Mouse (Mus musculus): ENCODE data around the gene Eif4g1. TPM values are rescaled to one million over a fixed set of nuclear protein-coding genes. Genes with fewer than 3 reads are reported as not detected.

Eif4g1 gene
- polyA plus RNA-seq, 1 experiment from 2014 or later, result 133 TPM

- H3K27me3 ChIP-seq (ENCODE audit: control insufficient read depth, insufficient read depth, low read length), result 0 out of 2 replicates have a peak, but pooled peaks cover 3% of the 10 kb centered on the region
- H3K9ac ChIP-seq (ENCODE audit: low read depth, low read length), result no peak overlapping the region
- H3K4me3 ChIP-seq (ENCODE audit: low read depth, low read length), result no peak overlapping the region
- H3K4me2 ChIP-seq, result no peak overlapping the region
- H3K4me1 ChIP-seq (ENCODE audit: control insufficient read depth, insufficient read depth, low read length), result peaks cover 5% of the 10 kb centered on the region; the same call in 1 of the 2 replicates
- whole genome bisulfite sequencing (ENCODE audit: insufficient replicate concordance), result 37% methylated on average over 4 of the region's 4 CpGs
- H3K9me3 ChIP-seq (replicated peaks; ENCODE audit: control insufficient read depth, low read length), result no peaks in the 10 kb centered on the region
- H3K36me3 ChIP-seq (ENCODE audit: control insufficient read depth, insufficient read depth, low read length), result peaks cover 11% of the 10 kb centered on the region; the same call in 1 of the 2 replicates
- ATAC-seq (replicated peaks; ENCODE audit: insufficient number of reproducible peaks, low FRiP score, low TSS enrichment), result no peak
- H3K27ac ChIP-seq (ENCODE audit: low read depth, low read length), result no peak overlapping the region
These were observed 55.1 kb downstream of the Eif4g1 start for GRCm38 (mm10) chr16:20723247-20723646.

DNA sequence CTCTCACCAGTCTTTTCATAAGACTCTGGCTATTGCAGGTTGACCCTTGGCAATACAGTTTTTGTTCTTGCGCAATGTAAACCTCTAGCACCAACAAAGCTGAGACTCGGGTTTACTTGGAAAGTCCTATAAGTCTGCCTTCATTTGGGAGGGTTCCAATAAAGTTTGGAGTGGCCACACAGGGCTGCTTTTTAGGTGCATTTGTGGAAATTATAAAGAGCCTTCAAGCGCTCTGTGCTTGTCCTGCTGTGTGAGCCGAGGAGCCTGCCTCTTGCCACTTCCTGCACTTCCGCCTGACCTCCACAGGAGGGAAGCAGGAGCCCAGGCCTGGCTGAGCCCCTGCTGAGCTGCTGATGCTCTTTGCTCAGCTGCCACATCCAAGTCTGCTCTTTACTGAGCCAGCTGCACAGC lies 56.2 kb downstream of the Eif4g1 start:
- no peak overlapping the region for H3K9ac ChIP-seq (ENCODE audit: low read depth, low read length)
- H3K4me3 ChIP-seq (ENCODE audit: low read depth, low read length), result no peak overlapping the region
- ATAC-seq (replicated peaks; ENCODE audit: insufficient number of reproducible peaks, low FRiP score, low TSS enrichment), result 0 out of 2 replicates have a peak, but pooled peaks have one; percentile 27
- 0 out of 2 replicates have a peak, but pooled peaks cover 3% of the 10 kb centered on the region for H3K27me3 ChIP-seq (ENCODE audit: control insufficient read depth, insufficient read depth, low read length)
- H3K9me3 ChIP-seq (replicated peaks; ENCODE audit: control insufficient read depth, low read length), result no peaks in the 10 kb centered on the region
- H3K27ac ChIP-seq (ENCODE audit: low read depth, low read length), result no peak overlapping the region
- H3K4me2 ChIP-seq, result no peak overlapping the region
- H3K36me3 ChIP-seq (ENCODE audit: control insufficient read depth, insufficient read depth, low read length), result peaks cover 11% of the 10 kb centered on the region; the same call in 1 of the 2 replicates
- no peaks in the 10 kb centered on the region for H3K4me1 ChIP-seq (ENCODE audit: control insufficient read depth, insufficient read depth, low read length)
- 27% methylated on average over 5 of the region's 5 CpGs for WGBS (ENCODE audit: insufficient replicate concordance)

GRCm38 (mm10) chr16:20725321-20725720 lies 57.2 kb downstream of the Eif4g1 start:
- Histone ChIP-seq H3K36me3 (ENCODE audit: control insufficient read depth, insufficient read depth, low read length) (peaks cover 10% of the 10 kb centered on the region; the same call in 1 of the 2 replicates), H3K9me3 (replicated peaks; ENCODE audit: control insufficient read depth, low read length) (no peaks in the 10 kb centered on the region), H3K4me3 (ENCODE audit: low read depth, low read length) (no peak overlapping the region), H3K9ac (ENCODE audit: low read depth, low read length) (no peak overlapping the region), H3K4me1 (ENCODE audit: control insufficient read depth, insufficient read depth, low read length) (no peaks in the 10 kb centered on the region), H3K27me3 (ENCODE audit: control insufficient read depth, insufficient read depth, low read length) (0 out of 2 replicates have a peak, but pooled peaks cover 3% of the 10 kb centered on the region), H3K27ac (ENCODE audit: low read depth, low read length) (no peak overlapping the region), H3K4me2 (no peak overlapping the region)
- no peak for ATAC-seq (replicated peaks; ENCODE audit: insufficient number of reproducible peaks, low FRiP score, low TSS enrichment)
- 65% methylated on average over 7 of the region's 7 CpGs for WGBS (ENCODE audit: insufficient replicate concordance)

- Histone ChIP-seq H3K4me3 (ENCODE audit: low read depth, low read length) (no peak overlapping the region), H3K4me1 (ENCODE audit: control insufficient read depth, insufficient read depth, low read length) (no peaks in the 10 kb centered on the region), H3K36me3 (ENCODE audit: control insufficient read depth, insufficient read depth, low read length) (peaks cover 7% of the 10 kb centered on the region; the same call in 1 of the 2 replicates), H3K27ac (ENCODE audit: low read depth, low read length) (no peak overlapping the region), H3K27me3 (ENCODE audit: control insufficient read depth, insufficient read depth, low read length) (0 out of 2 replicates have a peak, but pooled peaks cover 3% of the 10 kb centered on the region), H3K4me2 (no peak overlapping the region), H3K9me3 (replicated peaks; ENCODE audit: control insufficient read depth, low read length) (no peaks in the 10 kb centered on the region), H3K9ac (ENCODE audit: low read depth, low read length) (no peak overlapping the region)
- 83% methylated on average over 4 of the region's 4 CpGs for WGBS (ENCODE audit: insufficient replicate concordance)
- ATAC-seq (replicated peaks; ENCODE audit: insufficient number of reproducible peaks, low FRiP score, low TSS enrichment), result no peak
These were observed 57.6 kb downstream of the Eif4g1 start for GRCm38 (mm10) chr16:20725750-20726149.

- ATAC-seq (replicated peaks; ENCODE audit: insufficient number of reproducible peaks, low FRiP score, low TSS enrichment), result no peak
- 45% methylated on average over 1 of the region's 1 CpGs for WGBS (ENCODE audit: insufficient replicate concordance)
- Histone ChIP-seq H3K36me3 (ENCODE audit: control insufficient read depth, insufficient read depth, low read length) (peaks cover 6% of the 10 kb centered on the region; the same call in 1 of the 2 replicates), H3K4me2 (no peak overlapping the region), H3K27me3 (ENCODE audit: control insufficient read depth, insufficient read depth, low read length) (peaks cover 3% of the 10 kb centered on the region; the same call in 1 of the 2 replicates), H3K27ac (ENCODE audit: low read depth, low read length) (no peak overlapping the region), H3K4me3 (ENCODE audit: low read depth, low read length) (no peak overlapping the region), H3K4me1 (ENCODE audit: control insufficient read depth, insufficient read depth, low read length) (no peaks in the 10 kb centered on the region), H3K9me3 (replicated peaks; ENCODE audit: control insufficient read depth, low read length) (no peaks in the 10 kb centered on the region), H3K9ac (ENCODE audit: low read depth, low read length) (no peak overlapping the region)
These were observed 58.3 kb downstream of the Eif4g1 start for GRCm38 (mm10) chr16:20726384-20726783.

- Histone ChIP-seq H3K4me3 (ENCODE audit: low read depth, low read length) (no peak overlapping the region), H3K27ac (ENCODE audit: low read depth, low read length) (no peak overlapping the region), H3K4me1 (ENCODE audit: control insufficient read depth, insufficient read depth, low read length) (peaks cover 6% of the 10 kb centered on the region; the same call in 1 of the 2 replicates), H3K36me3 (ENCODE audit: control insufficient read depth, insufficient read depth, low read length) (no peaks in the 10 kb centered on the region), H3K9me3 (replicated peaks; ENCODE audit: control insufficient read depth, low read length) (no peaks in the 10 kb centered on the region), H3K9ac (ENCODE audit: low read depth, low read length) (no peak overlapping the region), H3K4me2 (no peak overlapping the region), H3K27me3 (ENCODE audit: control insufficient read depth, insufficient read depth, low read length) (peaks cover 35% of the 10 kb centered on the region)
- no peak for ATAC-seq (replicated peaks; ENCODE audit: insufficient number of reproducible peaks, low FRiP score, low TSS enrichment)
- 31% methylated on average over 5 of the region's 5 CpGs for WGBS (ENCODE audit: insufficient replicate concordance)
These were observed 62.2 kb downstream of the Eif4g1 start for GRCm38 (mm10) chr16:20730293-20730711.

DNA sequence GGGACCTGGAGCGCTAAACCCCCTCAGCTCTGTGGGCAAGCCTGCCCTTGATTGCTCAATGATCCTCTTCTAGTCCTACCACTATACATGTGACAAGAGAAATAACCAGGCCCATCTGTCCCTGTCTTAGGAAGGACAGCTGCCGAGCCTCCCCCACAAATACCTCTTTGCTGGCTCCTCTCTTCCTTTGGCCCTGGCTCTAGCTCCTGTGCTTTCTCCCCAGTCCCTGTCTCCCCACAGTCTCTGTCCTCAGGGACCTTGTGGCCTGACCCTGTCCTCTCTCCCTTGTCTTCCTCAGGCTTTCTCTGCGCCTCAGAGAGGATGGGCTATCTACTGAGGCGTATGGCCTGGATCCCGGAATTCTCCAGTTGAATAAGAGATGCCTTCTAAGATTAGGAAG lies 63.6 kb downstream of the Eif4g1 start:
- Histone ChIP-seq H3K4me2 (no peak overlapping the region), H3K27me3 (ENCODE audit: control insufficient read depth, insufficient read depth, low read length) (peaks cover 44% of the 10 kb centered on the region)
- 64% methylated on average over 5 of the region's 5 CpGs for WGBS (ENCODE audit: insufficient replicate concordance)

GRCm38 (mm10) chr16:20732251-20732924 lies 64.3 kb downstream of the Eif4g1 start:
- peak overlapping the region; percentile 63 for H3K4me3 ChIP-seq (ENCODE audit: low read depth, low read length)
- no peaks in the 10 kb centered on the region for H3K36me3 ChIP-seq (ENCODE audit: control insufficient read depth, insufficient read depth, low read length)
- under 1% methylated on average over 27 of the region's 30 CpGs for WGBS (ENCODE audit: insufficient replicate concordance)
- peak; percentile 20; the same call in 1 of the 2 replicates for ATAC-seq (replicated peaks; ENCODE audit: insufficient number of reproducible peaks, low FRiP score, low TSS enrichment)
- H3K9me3 ChIP-seq (replicated peaks; ENCODE audit: control insufficient read depth, low read length), result no peaks in the 10 kb centered on the region
- H3K4me1 ChIP-seq (ENCODE audit: control insufficient read depth, insufficient read depth, low read length), result peaks cover 6% of the 10 kb centered on the region; the same call in 1 of the 2 replicates
- H3K4me2 ChIP-seq, result peak overlapping the region; percentile 99
- peaks cover 48% of the 10 kb centered on the region for H3K27me3 ChIP-seq (ENCODE audit: control insufficient read depth, insufficient read depth, low read length)
- peak overlapping the region; percentile 75 for H3K9ac ChIP-seq (ENCODE audit: low read depth, low read length)
- no peak overlapping the region for H3K27ac ChIP-seq (ENCODE audit: low read depth, low read length)

More for the DNA sequence above, 63.6 kb downstream of the Eif4g1 start:
- H3K4me1 ChIP-seq (ENCODE audit: control insufficient read depth, insufficient read depth, low read length), result peaks cover 6% of the 10 kb centered on the region; the same call in 1 of the 2 replicates
- H3K27ac ChIP-seq (ENCODE audit: low read depth, low read length), result no peak overlapping the region
- H3K4me3 ChIP-seq (ENCODE audit: low read depth, low read length), result no peak overlapping the region
- no peak overlapping the region for H3K9ac ChIP-seq (ENCODE audit: low read depth, low read length)
- no peak for ATAC-seq (replicated peaks; ENCODE audit: insufficient number of reproducible peaks, low FRiP score, low TSS enrichment)
- no peaks in the 10 kb centered on the region for H3K36me3 ChIP-seq (ENCODE audit: control insufficient read depth, insufficient read depth, low read length)
- H3K9me3 ChIP-seq (replicated peaks; ENCODE audit: control insufficient read depth, low read length), result no peaks in the 10 kb centered on the region

All from heart, embryonic 11.5 days (tissue).